Mouse (Mus musculus) MEL (cell line): ENCODE results near the gene Fam208a. TPM values are rescaled to one million over a fixed set of nuclear protein-coding genes. Genes with fewer than 3 reads are reported as not detected.

Experiments
- DNase-seq: peaks from one replicate; pipeline ENCODE4 v3.0.0; 2011; ENCODE audit warnings: low read depth, low spot score
- H3K27ac ChIP-seq: 2 replicates; pipeline ENCODE4 v1.5.1; 2012; ENCODE audit warnings: low read depth, mild to moderate bottlenecking, control low read depth, low read length, moderate library complexity; ENCODE audit not compliant: control insufficient read depth
- H3K27me3 ChIP-seq, 2 experiments: fragments of 150-350 bp in 1 of 2; sonication (generic) in 1 of 2; 2 replicates each; pipeline ENCODE4 v1.6.1; 2012; ENCODE audit warnings: low read length in 2 of 2, mild to moderate bottlenecking in 2 of 2, improper control_type of control experiment in 1 of 2, moderate library complexity in 1 of 2; ENCODE audit not compliant: insufficient read depth in 2 of 2, control insufficient read depth in 1 of 2
- H3K36me3 ChIP-seq, 2 experiments: 2 replicates each; pipeline ENCODE4 v1.6.1; 2012 to 2014; ENCODE audit warnings: low read length in 2 of 2, improper control_type of control experiment in 1 of 2, inconsistent platforms in 1 of 2, mild to moderate bottlenecking in 1 of 2; ENCODE audit not compliant: insufficient read depth in 2 of 2, control insufficient read depth in 1 of 2
- H3K4me1 ChIP-seq, 2 experiments: fragments of 150-350 bp in 1 of 2; sonication (generic) in 1 of 2; 2 replicates each; pipeline ENCODE4 v1.6.1; 2012; ENCODE audit warnings: low read length in 2 of 2, improper control_type of control experiment in 1 of 2, mild to moderate bottlenecking in 1 of 2; ENCODE audit not compliant: insufficient read depth in 2 of 2, control insufficient read depth in 1 of 2
- H3K4me3 ChIP-seq, 2 experiments: fragments of 150-350 bp in 1 of 2; sonication (generic) in 1 of 2; 2 replicates each; pipeline ENCODE4 v1.5.1; 2012; ENCODE audit warnings: low read depth in 2 of 2, low read length in 2 of 2, mild to moderate bottlenecking in 2 of 2, moderate library complexity in 2 of 2, control low read depth in 1 of 2, improper control_type of control experiment in 1 of 2; ENCODE audit not compliant: control insufficient read depth in 1 of 2, insufficient read depth in 1 of 2
- H3K79me2 ChIP-seq: 2 replicates; pipeline ENCODE4 v1.6.1; 2012; ENCODE audit warnings: mild to moderate bottlenecking, low read length, moderate library complexity; ENCODE audit not compliant: control insufficient read depth, poor library complexity, insufficient read depth
- H3K9ac ChIP-seq: 2 replicates; pipeline ENCODE4 v1.6.1; 2012; ENCODE audit warnings: low read depth, mild to moderate bottlenecking, control low read depth, low read length, moderate library complexity; ENCODE audit not compliant: control insufficient read depth, poor library complexity, severe bottlenecking
- H3K9me3 ChIP-seq: fragments of 150-350 bp; sonication (generic); replicated peaks from 2 replicates; pipeline ENCODE4 v1.6.1; 2012; ENCODE audit warnings: mild to moderate bottlenecking, low read length, improper control_type of control experiment, moderate library complexity; ENCODE audit not compliant: insufficient read depth
- CHD2 ChIP-seq: IDR thresholded peaks from 2 replicates; pipeline ENCODE4 v1.6.1; 2011; ENCODE audit warnings: low read length, improper control_type of control experiment
- GABPA ChIP-seq: IDR thresholded peaks from 2 replicates; pipeline ENCODE4 v1.6.1; 2012; ENCODE audit warnings: low read depth, mild to moderate bottlenecking, inconsistent platforms, low read length, improper control_type of control experiment, moderate library complexity
- GATA1 ChIP-seq: IDR thresholded peaks from 2 replicates; pipeline ENCODE4 v1.6.1; 2011; ENCODE audit warnings: low read depth, low read length, improper control_type of control experiment
- HCFC1 ChIP-seq: IDR thresholded peaks from 2 replicates; pipeline ENCODE4 v1.6.1; 2012; ENCODE audit warnings: low read depth, mild to moderate bottlenecking, inconsistent platforms, low read length, improper control_type of control experiment, moderate library complexity
- KAT2A ChIP-seq: conservative IDR thresholded peaks from 2 replicates; pipeline ENCODE4 v1.6.1; 2012; ENCODE audit warnings: low read depth, low read length, improper control_type of control experiment, inconsistent platforms
- MAFK ChIP-seq: IDR thresholded peaks from 2 replicates; pipeline ENCODE4 v1.6.1; 2011; ENCODE audit warnings: low read depth, mild to moderate bottlenecking, low read length, improper control_type of control experiment, borderline replicate concordance
- MAX ChIP-seq: IDR thresholded peaks from 2 replicates; pipeline ENCODE4 v1.6.1; 2011; ENCODE audit warnings: low read length, improper control_type of control experiment
- MYB ChIP-seq: IDR thresholded peaks from 2 replicates; pipeline ENCODE4 v1.6.1; 2011; ENCODE audit warnings: mild to moderate bottlenecking, low read depth, low read length, improper control_type of control experiment
- MYC ChIP-seq: IDR thresholded peaks from 2 replicates; pipeline ENCODE4 v1.6.1; 2011; ENCODE audit warnings: low read depth, mild to moderate bottlenecking, low read length, improper control_type of control experiment, moderate library complexity
- POLR2A ChIP-seq, 2 experiments: IDR thresholded peaks; 2 replicates each; pipeline ENCODE4 v1.6.1; 2011 to 2012; ENCODE audit warnings: low read length in 2 of 2, mild to moderate bottlenecking in 2 of 2, control low read depth in 1 of 2, improper control_type of control experiment in 1 of 2, low read depth in 1 of 2, moderate library complexity in 1 of 2; ENCODE audit not compliant: control insufficient read depth in 1 of 2, insufficient read depth in 1 of 2, poor library complexity in 1 of 2
- POLR2AphosphoS2 ChIP-seq: IDR thresholded peaks from 2 replicates; pipeline ENCODE4 v1.6.1; 2011; ENCODE audit warnings: low read length, improper control_type of control experiment
- RCOR1 ChIP-seq: IDR thresholded peaks from 2 replicates; pipeline ENCODE4 v1.6.1; 2012; ENCODE audit warnings: low read depth, mild to moderate bottlenecking, inconsistent platforms, low read length, improper control_type of control experiment
- SMC3 ChIP-seq: IDR thresholded peaks from 2 replicates; pipeline ENCODE4 v1.6.1; 2011; ENCODE audit warnings: low read depth, low read length, improper control_type of control experiment
- TCF12 ChIP-seq: IDR thresholded peaks from 2 replicates; pipeline ENCODE4 v1.6.1; 2014; ENCODE audit warnings: low read depth, mild to moderate bottlenecking, inconsistent platforms, low read length, improper control_type of control experiment, moderate library complexity
- UBTF ChIP-seq: IDR thresholded peaks from 2 replicates; pipeline ENCODE4 v1.6.1; 2012; ENCODE audit warnings: low read depth, mild to moderate bottlenecking, inconsistent platforms, low read length, improper control_type of control experiment, moderate library complexity, borderline replicate concordance; ENCODE audit not compliant: insufficient read depth
- USF1 ChIP-seq: IDR thresholded peaks from 2 replicates; pipeline ENCODE4 v1.6.1; 2014; ENCODE audit warnings: low read depth, mild to moderate bottlenecking, inconsistent platforms, low read length, improper control_type of control experiment, moderate library complexity
- ZC3H11A ChIP-seq: IDR thresholded peaks from 2 replicates; pipeline ENCODE4 v1.6.1; 2012; ENCODE audit warnings: low read depth, mild to moderate bottlenecking, inconsistent platforms, low read length, improper control_type of control experiment
- ZKSCAN1 ChIP-seq: IDR thresholded peaks from 2 replicates; pipeline ENCODE4 v1.6.1; 2012; ENCODE audit warnings: low read depth, mild to moderate bottlenecking, inconsistent platforms, low read length, improper control_type of control experiment, moderate library complexity
- ZMIZ1 ChIP-seq: IDR thresholded peaks from 2 replicates; pipeline ENCODE4 v1.6.1; 2012; ENCODE audit warnings: low read depth, mild to moderate bottlenecking, inconsistent platforms, low read length, improper control_type of control experiment, moderate library complexity
- ZNF384 ChIP-seq: IDR thresholded peaks from 2 replicates; pipeline ENCODE4 v1.6.1; 2012; ENCODE audit warnings: low read depth, mild to moderate bottlenecking, inconsistent platforms, low read length, improper control_type of control experiment
- polyA plus RNA-seq, 2 experiments: library from polyadenylated mRNA; stranded (reverse) in 1 of 2; unstranded in 1 of 2; fragments of >175 nt in 1 of 2; fragments of >200 nt in 1 of 2; gene quantifications; 2 replicates each; pipeline versions ENCODE4 v1.2.1 to v1.2.4; 2012; ENCODE audit warnings: low replicate concordance in 2 of 2, low read depth in 1 of 2; ENCODE audit not compliant: insufficient read length in 2 of 2, insufficient read depth in 1 of 2, missing spikeins in 1 of 2
- total RNA-seq: library from RNA; depleted of rRNA; stranded (reverse); fragments of 300-350 nt; gene quantifications from 2 replicates; pipeline ENCODE4 v1.2.3, GENCODE M21; 2012

Gene Fam208a
- total and polyA plus RNA-seq, 3 experiments = 3.2 to 25.4 (median 8.7) TPM

GRCm38 (mm10) chr14:27428973-27429711 is 508 bp downstream of the Fam208a start (continued):
- TF ChIP-seq ZC3H11A = no peak
- TF ChIP-seq MAFK = no peak
- TF ChIP-seq MAX = 0 out of 2 replicates have a peak, but pooled peaks have one; percentile 25

GRCm38 (mm10) chr14:27430280-27430679 is 1.6 kb downstream of the Fam208a start:
- Histone ChIP-seq H3K4me1 (no peaks in the 10 kb centered on the region), H3K4me3 (peak overlapping the region in 1 of 2 experiments; percentile 92; a peak in 3 of 4 replicates), H3K27ac (no peak overlapping the region), H3K36me3 (peaks cover 0 to 16% of the 10 kb centered on the region in 2 experiments; a peak in 2 of 4 replicates), H3K9me3 (no peaks in the 10 kb centered on the region), H3K9ac (peak overlapping the region; percentile 97; the same call in 1 of the 2 replicates), H3K27me3 (no peaks in the 10 kb centered on the region), H3K79me2 (peaks cover 11% of the 10 kb centered on the region)
- peak; percentile 34 for DNase-seq
- TF ChIP-seq GATA1 = no peak
- no peak for TF ChIP-seq GABPA
- TF ChIP-seq RCOR1 = peak; percentile 15; the same call in 1 of the 2 replicates
- TF ChIP-seq TCF12 = 0 out of 2 replicates have a peak, but pooled peaks have one; percentile 12
- no peak for TF ChIP-seq ZMIZ1

- no peak overlapping the region for H3K9ac ChIP-seq
- no peak overlapping the region for H3K4me3 ChIP-seq
- peaks cover 16% of the 10 kb centered on the region for H3K79me2 ChIP-seq
- H3K9me3 ChIP-seq = no peaks in the 10 kb centered on the region
- H3K36me3 ChIP-seq = peaks cover 0 to 18% of the 10 kb centered on the region in 2 experiments; a peak in 2 of 4 replicates
- H3K27me3 ChIP-seq = no peaks in the 10 kb centered on the region
- DNase-seq = no peak
- 0 out of 2 replicates have a peak, but pooled peaks have one; percentile 52 for TF ChIP-seq POLR2AphosphoS2
- no peak for TF ChIP-seq HCFC1
- no peak overlapping the region for H3K27ac ChIP-seq
- no peaks in the 10 kb centered on the region for H3K4me1 ChIP-seq
These were observed 3.4 kb downstream of the Fam208a start for GRCm38 (mm10) chr14:27432064-27432463.

- Histone ChIP-seq H3K27ac (no peak overlapping the region), H3K4me3 (no peak overlapping the region), H3K4me1 (no peaks in the 10 kb centered on the region), H3K79me2 (peaks cover 6% of the 10 kb centered on the region), H3K36me3 (peaks cover 7 to 11% of the 10 kb centered on the region in 2 experiments; a peak in 3 of 4 replicates)
- TF ChIP-seq KAT2A = no peak
- TF ChIP-seq GATA1 = no peak
- no peak for TF ChIP-seq USF1
- TF ChIP-seq MYC = no peak
- no peak for TF ChIP-seq RCOR1
- TF ChIP-seq ZKSCAN1 = no peak
- TF ChIP-seq MYB = no peak
- no peak for TF ChIP-seq HCFC1
- TF ChIP-seq POLR2A (IDR thresholded peaks at IDR 0.05; ENCODE audit: control insufficient read depth in 1 of 2, insufficient read depth in 1 of 2, low read depth in 1 of 2, low read length in 2 of 2, poor library complexity in 1 of 2) = no peak
- TF ChIP-seq ZC3H11A = no peak
- TF ChIP-seq SMC3 = no peak
- no peak for TF ChIP-seq CHD2
- TF ChIP-seq MAFK = no peak
- no peak for TF ChIP-seq UBTF
- TF ChIP-seq ZNF384 = no peak
- TF ChIP-seq, all 39 proteins: peak for 0
- H3K27me3 ChIP-seq = no peaks in the 10 kb centered on the region
- DNase-seq = no peak
- H3K9me3 ChIP-seq = no peaks in the 10 kb centered on the region
- H3K9ac ChIP-seq = no peak overlapping the region
These were observed 7.5 kb downstream of the Fam208a start for GRCm38 (mm10) chr14:27436116-27436515.
